Mouse (Mus musculus) cerebral cortex, adult 2 months (tissue): ENCODE data around the gene Atp2b4.

ENCODE experiments used
- WGBS: fragments of 180-500 bp; shearing (Covaris S2); methylation state at CpG from one replicate; pipeline ENCODE4 v1.1.7; 2018; 5-methylcytosine and 5-hydroxymethylcytosine counted together

Gene Atp2b4

DNA sequence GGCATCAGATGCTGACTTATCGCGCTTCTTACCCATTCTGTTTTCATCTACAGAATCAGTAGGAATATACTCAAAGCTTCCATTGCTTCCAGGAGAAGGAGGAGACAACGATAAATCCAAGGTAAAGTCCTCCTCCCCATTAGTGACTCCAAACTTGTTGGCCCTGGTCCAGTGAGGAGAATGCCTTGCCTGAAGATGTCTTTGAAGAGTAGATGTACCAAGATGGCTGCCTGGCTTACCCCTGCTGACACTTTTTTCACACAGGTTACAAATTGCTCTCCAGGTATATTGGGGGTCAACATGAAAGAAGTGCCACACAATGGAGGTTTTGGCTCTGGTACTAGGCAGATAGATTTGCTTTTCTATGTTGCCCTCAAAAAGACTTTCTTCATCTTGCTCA, 142.0 kb downstream of the Atp2b4 start:
- 61% methylated on average over 3 of the region's 3 CpGs for WGBS

DNA sequence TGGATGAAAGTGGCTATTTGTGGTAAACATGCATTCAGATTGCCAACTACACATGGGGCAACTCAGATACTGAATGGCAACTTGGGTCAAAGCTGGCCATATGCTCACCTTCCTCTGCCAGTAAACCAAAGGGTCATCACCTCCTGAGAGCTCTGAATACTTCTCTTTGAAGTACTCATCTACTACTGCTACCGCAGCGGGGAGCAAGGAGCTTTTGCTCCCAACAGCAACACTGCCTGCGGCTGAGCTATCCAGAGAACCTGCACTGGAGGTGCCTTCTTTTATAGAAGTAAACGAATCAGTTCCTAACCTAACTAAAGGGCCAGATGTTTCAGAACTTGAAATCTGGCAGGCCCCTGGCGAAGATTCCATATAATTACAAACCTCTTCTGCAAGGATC, 144.0 kb downstream of the Atp2b4 start:
- 59% methylated on average over 5 of the region's 5 CpGs for WGBS

DNA sequence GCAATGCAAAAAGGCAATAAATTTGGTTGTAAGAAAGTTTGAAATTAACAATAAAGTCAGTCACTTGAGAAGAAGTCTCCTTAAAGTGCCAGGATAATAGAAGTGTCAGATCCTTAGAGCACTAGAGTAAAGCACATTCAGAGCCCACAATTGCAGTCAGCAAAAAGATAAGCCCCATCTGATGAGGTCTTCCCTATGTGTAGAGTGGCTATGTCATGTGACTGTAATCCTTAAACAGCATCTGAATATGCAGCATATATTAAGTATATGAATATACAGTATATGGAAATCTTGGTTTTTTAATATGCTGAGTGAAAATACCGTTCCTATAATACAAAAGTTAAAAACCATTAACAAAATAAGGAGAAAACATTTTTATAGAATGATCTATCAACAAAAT, 147.8 kb downstream of the Atp2b4 start:
- WGBS: 79% methylated on average over 1 of the region's 1 CpGs

DNA sequence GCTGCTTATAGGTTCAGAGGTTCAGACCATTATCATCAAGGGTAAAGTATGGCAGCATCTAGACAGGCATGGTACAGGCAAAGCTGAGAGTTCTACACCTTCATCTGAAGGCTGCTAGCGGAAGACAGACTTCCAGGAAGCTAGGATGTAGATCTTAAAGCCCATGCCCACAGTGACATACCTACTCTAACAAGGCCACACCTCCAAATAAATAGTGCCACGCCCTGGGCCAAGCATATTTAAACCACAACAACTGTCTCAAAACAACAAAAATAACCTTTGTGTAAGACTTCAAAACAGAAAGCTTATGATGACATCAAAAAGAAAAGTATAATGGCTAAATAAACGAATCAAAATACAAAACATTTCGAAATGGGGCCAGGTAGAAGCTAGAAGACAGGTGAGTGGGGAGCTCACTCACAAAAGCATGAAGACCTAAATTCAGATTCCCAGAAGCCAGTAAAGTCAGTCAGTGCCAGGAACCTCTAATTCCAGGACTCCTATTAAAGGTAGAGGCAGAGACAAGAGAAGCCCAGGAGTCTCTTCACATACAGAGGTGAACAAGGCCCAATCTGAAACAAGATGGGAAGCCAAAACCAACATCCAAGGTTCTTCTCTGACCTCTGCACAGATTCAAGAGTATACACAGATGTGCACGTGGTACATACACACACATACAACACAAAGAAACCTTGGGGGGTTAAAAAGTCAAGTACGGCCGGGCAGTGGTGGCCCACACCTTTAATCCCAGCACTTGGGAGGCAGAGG, 150.4 kb downstream of the Atp2b4 start:
- 96% methylated on average over 7 of the region's 7 CpGs for WGBS
